Mouse (Mus musculus) ES-E14 (cell line): Measurements from ENCODE around the gene Creb1.
A peak's percentile ranks its signal among the peaks of the same experiment; 100 is the strongest.

Source experiments
- CHD2 ChIP-seq: IDR thresholded peaks from 2 replicates; pipeline ENCODE4 v1.6.1; 2014; ENCODE audit warnings: mild to moderate bottlenecking, low read depth, low read length, inconsistent platforms
- MAFK ChIP-seq: IDR thresholded peaks from 2 replicates; pipeline ENCODE4 v1.6.1; 2014; ENCODE audit warnings: mild to moderate bottlenecking, low read depth, low read length, inconsistent platforms; ENCODE audit not compliant: insufficient read depth
- ZC3H11A ChIP-seq: IDR thresholded peaks from 2 replicates; pipeline ENCODE4 v1.6.1; 2012; ENCODE audit warnings: low read depth, mild to moderate bottlenecking, inconsistent platforms, low read length, borderline replicate concordance

- no peak for TF ChIP-seq MAFK
- TF ChIP-seq ZC3H11A: no peak
- TF ChIP-seq CHD2: peak; percentile 33; the same call in 1 of the 2 replicates
These were observed 91.4 kb downstream of the Creb1 start for GRCm38 (mm10) chr1:64623558-64624435.
